10 mouse cellular contexts compared by ENCODE assay signal in the genomic region with DNA sequence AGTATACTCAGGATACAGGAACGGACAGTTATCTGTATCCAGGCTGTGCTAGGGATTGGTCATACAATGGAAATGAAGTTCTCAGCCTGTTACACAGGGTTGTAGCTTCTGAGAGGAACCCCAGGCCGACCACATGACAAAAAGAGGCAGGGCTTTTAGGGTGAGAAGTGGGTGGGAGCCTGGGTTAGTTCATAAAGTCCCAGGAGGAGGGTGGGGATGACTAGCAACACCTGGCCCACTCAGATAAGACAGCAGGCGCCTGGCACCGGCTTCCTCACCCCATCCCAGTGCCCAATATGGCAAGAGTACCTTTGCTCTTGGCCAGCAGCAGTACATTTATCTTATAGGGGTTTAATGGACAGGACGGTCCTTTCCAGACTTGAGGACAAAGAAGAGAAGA. TPM values are rescaled to one million over a fixed set of nuclear protein-coding genes. Genes with fewer than 3 reads are reported as not detected.
A peak's percentile ranks its signal among the peaks of the same experiment; 100 is the strongest.
DNase-seq lines count a peak whose midpoint lies in the region; ATAC-seq and TF ChIP-seq lines count a peak whose summit lies in the region.
"Had no signal": no experiment of that assay in that cellular context is flagged by ENCODE, and none has a peak within 500 bp of the region (broad histone marks: within the 10 kb centered on the region; RNA-seq: fewer than 3 reads in every experiment).

No protein-coding gene starts in this region.

- H3K4me1 ChIP-seq in stomach, embryonic 14.5 days (ENCODE audit: control insufficient read depth, insufficient read depth, low read length), result no peaks in the 10 kb centered on the region
- peaks cover 9% of the 10 kb centered on the region for H3K4me1 ChIP-seq in stomach, postnatal 0 days (replicated peaks; ENCODE audit: control insufficient read depth, insufficient read depth)

- H3K4me2 ChIP-seq in stomach, embryonic 14.5 days (replicated peaks; ENCODE audit: low read depth, low read length), result no peak overlapping the region
- H3K4me2 ChIP-seq in stomach, postnatal 0 days (replicated peaks; ENCODE audit: low read depth), result no peak overlapping the region

- H3K9ac ChIP-seq in stomach, embryonic 14.5 days (replicated peaks; ENCODE audit: low read depth, low read length), result no peak overlapping the region
- no peak overlapping the region for H3K9ac ChIP-seq in stomach, postnatal 0 days (ENCODE audit: low read length)

- 88% methylated on average over 5 of the region's 5 CpGs for WGBS in stomach, embryonic 14.5 days
- WGBS in stomach, postnatal 0 days, result 77% methylated on average over 5 of the region's 5 CpGs

- no peak for DNase-seq in stomach, postnatal 0 days (ENCODE audit: low spot score)
- peak; percentile 47 for DNase-seq in thymus, postnatal 4 days
- no peak for DNase-seq in kidney, postnatal 10 days
- DNase-seq in layer of hippocampus, adult 18-20 months (ENCODE audit: low spot score in 2 of 2), result no peak
- DNase-seq in adrenal gland, postnatal 10 days, result no peak
- DNase-seq: kidney, adult 18-20 months; lung, postnatal 4 days had no signal

- no peak overlapping the region for H3K27ac ChIP-seq in stomach, embryonic 14.5 days (ENCODE audit: low read length)
- H3K27ac ChIP-seq in stomach, postnatal 0 days (replicated peaks), result no peak overlapping the region

- no peak for TF ChIP-seq EP300 in stomach, postnatal 0 days (optimal IDR thresholded peaks at IDR 0.05)

- H3K27me3 ChIP-seq in stomach, embryonic 14.5 days (ENCODE audit: control insufficient read depth, insufficient read depth, low read length), result no peaks in the 10 kb centered on the region
- no peaks in the 10 kb centered on the region for H3K27me3 ChIP-seq in stomach, postnatal 0 days (ENCODE audit: control insufficient read depth, insufficient read depth, low read length)

- peak; percentile 70; the same call in 1 of the 2 replicates for ATAC-seq in stomach, embryonic 14.5 days (ENCODE audit: insufficient number of reproducible peaks, insufficient read depth, low FRiP score, low read depth)
- no peak; the same call in 1 of the 2 replicates for ATAC-seq in stomach, postnatal 0 days (ENCODE audit: low FRiP score, low TSS enrichment)
- peak; percentile 64; the same call in 1 of the 2 replicates for ATAC-seq in common myeloid progenitor, adult 5-6 weeks (replicated peaks; ENCODE audit: low read depth, poor library complexity, severe bottlenecking)
- ATAC-seq in megakaryocyte progenitor cell, adult 5-6 weeks (replicated peaks; ENCODE audit: poor library complexity), result peak; percentile 84

- no peaks in the 10 kb centered on the region for H3K9me3 ChIP-seq in stomach, embryonic 14.5 days (ENCODE audit: control insufficient read depth, low read depth, low read length)
- no peaks in the 10 kb centered on the region for H3K9me3 ChIP-seq in stomach, postnatal 0 days (ENCODE audit: control insufficient read depth, low read length)

- TF ChIP-seq CTCF in stomach, postnatal 0 days (IDR thresholded peaks at IDR 0.05; ENCODE audit: low read depth), result no peak

- no peak overlapping the region for H3K4me3 ChIP-seq in stomach, embryonic 14.5 days (ENCODE audit: low read depth, low read length)
- H3K4me3 ChIP-seq in stomach, postnatal 0 days (ENCODE audit: low read depth, low read length), result no peak overlapping the region

- H3K36me3 ChIP-seq in stomach, embryonic 14.5 days (ENCODE audit: control insufficient read depth, insufficient read depth, low read length), result peaks cover 1% of the 10 kb centered on the region; the same call in 1 of the 2 replicates
- peaks cover 7% of the 10 kb centered on the region; the same call in 1 of the 2 replicates for H3K36me3 ChIP-seq in stomach, postnatal 0 days (ENCODE audit: control insufficient read depth, insufficient read depth, low read length)

RNA-seq across cellular contexts. Expression of a gene that starts 41.2 kb away (rescaled TPM):
- 16.4 and 17.2 TPM in 2 replicates for polyA plus RNA-seq in stomach, embryonic 14.5 days (2014; fragmentation: Nextera tagmentation; extraction: Ambion mirVana)
- 8.4 and 8.5 TPM in 2 replicates for polyA plus RNA-seq in stomach, postnatal 0 days (2015; fragmentation: Nextera tagmentation; extraction: Ambion mirVana)
- 10.6 and 19.9 TPM in 2 replicates for total RNA-seq in common myeloid progenitor, adult 5-6 weeks (2017)
- total RNA-seq in megakaryocyte progenitor cell, adult 5-6 weeks (2015), result 16.0 and 21.5 TPM in 2 replicates
- 12.2 and 15.9 TPM in 2 replicates for total RNA-seq in megakaryocyte progenitor cell, adult 5-6 weeks (2017)
- 10 to 100 TPM; 50.6 to 51.7 TPM for total RNA-seq in layer of hippocampus, adult 18-20 months (2021)
- total RNA-seq in adrenal gland, postnatal 10 days (2021), result 10 to 100 TPM; 58.4 to 75.1 TPM
